Mouse (Mus musculus) olfactory bulb, adult 2 months (tissue): ENCODE results near the gene Gnb1l.

ENCODE experiments used
- CTCF ChIP-seq: fragments of 200-500 bp; IDR thresholded peaks from 2 replicates; pipeline ENCODE4 v1.5.1; 2012; ENCODE audit warnings: low read depth, mild to moderate bottlenecking, low read length, moderate library complexity; ENCODE audit not compliant: insufficient read depth
- POLR2A ChIP-seq: fragments of 200-500 bp; IDR thresholded peaks from 2 replicates; pipeline ENCODE4 v1.6.1; 2012; ENCODE audit warnings: mild to moderate bottlenecking, low read depth, low read length, moderate library complexity; ENCODE audit not compliant: insufficient read depth

DNA sequence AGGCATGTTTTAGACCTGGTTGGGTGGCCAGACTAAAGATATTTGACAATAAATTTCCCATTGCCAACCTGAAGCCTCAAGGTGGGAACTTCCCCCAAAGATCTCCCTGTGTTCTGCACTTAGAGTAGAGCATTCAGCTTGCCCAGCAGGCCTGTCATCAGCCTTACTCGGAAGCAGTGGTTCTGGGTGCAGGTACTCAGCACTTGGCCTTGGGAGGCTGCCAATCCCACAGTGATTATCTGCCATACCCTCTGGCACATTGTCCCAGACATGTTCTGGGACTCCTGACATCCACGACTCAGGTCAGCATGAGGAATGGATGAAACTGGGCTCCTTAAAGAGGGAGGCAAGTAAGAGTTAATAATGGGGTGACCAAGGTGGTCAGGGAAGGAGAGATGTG lies 66.0 kb downstream of the Gnb1l start:
- no peak for TF ChIP-seq CTCF
- TF ChIP-seq POLR2A, result no peak
